Mouse (Mus musculus) stomach, postnatal 0 days (tissue): Measurements from ENCODE around the gene Dync2li1. TPM values are rescaled to one million over a fixed set of nuclear protein-coding genes. Genes with fewer than 3 reads are reported as not detected.

Experiments used
- ATAC-seq: fragments of 200-750 bp; cut with Nextera tagmentation; 2 replicates; pipeline ENCODE4 v1.8.0; 2017; ENCODE audit not compliant: low FRiP score, low TSS enrichment
- DNase-seq: peaks from one replicate; pipeline ENCODE4 v3.0.0-alpha.2; 2016; ENCODE audit warnings: low spot score
- H3K27ac ChIP-seq: fragments of 300-500 bp; sonication (generic); replicated peaks from 2 replicates; pipeline ENCODE4 v1.5.1; 2014; ENCODE audit warnings: mild to moderate bottlenecking, control low read depth
- H3K27me3 ChIP-seq: fragments of 300-500 bp; sonication (generic); 2 replicates; pipeline ENCODE4 v1.6.1; 2014; ENCODE audit warnings: low read length; ENCODE audit not compliant: control insufficient read depth, insufficient read depth
- H3K36me3 ChIP-seq: fragments of 300-500 bp; sonication (generic); 2 replicates; pipeline ENCODE4 v1.6.1; 2014; ENCODE audit warnings: low read length, mixed read lengths; ENCODE audit not compliant: control insufficient read depth, insufficient read depth
- H3K4me1 ChIP-seq: fragments of 300-500 bp; sonication (generic); replicated peaks from 2 replicates; pipeline ENCODE4 v1.6.1; 2014; ENCODE audit warnings: antibody characterized with exemption; ENCODE audit not compliant: control insufficient read depth, insufficient read depth
- H3K4me2 ChIP-seq: fragments of 300-500 bp; sonication (generic); replicated peaks from 2 replicates; pipeline ENCODE4 v1.6.1; 2014; ENCODE audit warnings: low read depth, mild to moderate bottlenecking, control low read depth, moderate library complexity
- H3K4me3 ChIP-seq: fragments of 300-500 bp; sonication (generic); 2 replicates; pipeline ENCODE4 v1.5.1; 2014; ENCODE audit warnings: low read depth, low read length, control low read depth
- H3K9ac ChIP-seq: fragments of 300-500 bp; sonication (generic); 2 replicates; pipeline ENCODE4 v1.6.1; 2014; ENCODE audit warnings: mild to moderate bottlenecking, low read length, control low read depth, mixed read lengths
- H3K9me3 ChIP-seq: fragments of 300-500 bp; sonication (generic); 2 replicates; pipeline ENCODE4 v1.6.1; 2016; ENCODE audit warnings: low read length; ENCODE audit not compliant: control insufficient read depth
- CTCF ChIP-seq: IDR thresholded peaks from 2 replicates; pipeline ENCODE4 v1.5.1; 2016; ENCODE audit warnings: antibody characterized with exemption, low read depth, mild to moderate bottlenecking, moderate library complexity
- EP300 ChIP-seq: optimal IDR thresholded peaks from 2 replicates; pipeline ENCODE3; 2016; ENCODE audit warnings: antibody characterized with exemption
- WGBS: fragments of 180-500 bp; shearing (Covaris S2); extraction: QIAGEN DNeasy Blood & Tissue Kit; methylation state at CpG from one replicate; pipeline ENCODE4 v1.1.7; 2014; 5-methylcytosine and 5-hydroxymethylcytosine counted together
- polyA plus RNA-seq: library from polyadenylated mRNA; unstranded; fragments of >200 nt; fragmentation: Nextera tagmentation; extraction: Ambion mirVana; gene quantifications from 2 replicates; pipeline ENCODE4 v1.2.1, GENCODE M21; 2015

Dync2li1 gene
- polyA plus RNA-seq, 1 experiment from 2014 or later, result 13.3 TPM

- Histone ChIP-seq H3K4me2 (no peak overlapping the region), H3K27ac (no peak overlapping the region), H3K9ac (no peak overlapping the region), H3K4me1 (peaks cover 5% of the 10 kb centered on the region; the same call in 1 of the 2 replicates), H3K4me3 (no peak overlapping the region), H3K9me3 (no peaks in the 10 kb centered on the region), H3K27me3 (no peaks in the 10 kb centered on the region), H3K36me3 (no peaks in the 10 kb centered on the region)
- ATAC-seq (no peak), DNase-seq (no peak)
- 90% methylated on average over 6 of the region's 6 CpGs for WGBS
- TF ChIP-seq EP300, result no peak
- TF ChIP-seq CTCF, result no peak
Observed at GRCm38 (mm10) chr17:84631836-84632235, 5.5 kb downstream of the Dync2li1 start.

GRCm38 (mm10) chr17:84633443-84633842 is 7.1 kb downstream of the Dync2li1 start:
- WGBS, result 71% methylated on average over 13 of the region's 13 CpGs
- TF ChIP-seq EP300 (no peak), CTCF (no peak)

GRCm38 (mm10) chr17:84636328-84636727 is 10.0 kb downstream of the Dync2li1 start:
- DNase-seq, result no peak
- peaks cover 2% of the 10 kb centered on the region; the same call in 1 of the 2 replicates for H3K4me1 ChIP-seq
- no peaks in the 10 kb centered on the region for H3K9me3 ChIP-seq
- H3K27me3 ChIP-seq, result no peaks in the 10 kb centered on the region
- no peak overlapping the region for H3K9ac ChIP-seq
- 48% methylated on average over 8 of the region's 8 CpGs for WGBS
- TF ChIP-seq CTCF (no peak), EP300 (no peak)
- H3K4me3 ChIP-seq, result no peak overlapping the region
- no peak for ATAC-seq
- no peak overlapping the region for H3K4me2 ChIP-seq
- H3K36me3 ChIP-seq, result no peaks in the 10 kb centered on the region
- no peak overlapping the region for H3K27ac ChIP-seq

More at GRCm38 (mm10) chr17:84633443-84633842, 7.1 kb downstream of the Dync2li1 start:
- Histone ChIP-seq H3K27me3 (no peaks in the 10 kb centered on the region), H3K4me3 (no peak overlapping the region), H3K36me3 (no peaks in the 10 kb centered on the region), H3K9ac (no peak overlapping the region), H3K4me1 (peaks cover 2% of the 10 kb centered on the region; the same call in 1 of the 2 replicates), H3K4me2 (no peak overlapping the region), H3K27ac (no peak overlapping the region), H3K9me3 (no peaks in the 10 kb centered on the region)
- ATAC-seq (no peak), DNase-seq (no peak)

GRCm38 (mm10) chr17:84637971-84638370 is 11.7 kb downstream of the Dync2li1 start:
- TF ChIP-seq CTCF (no peak), EP300 (no peak)

GRCm38 (mm10) chr17:84639796-84640378 is 13.6 kb downstream of the Dync2li1 start:
- TF ChIP-seq CTCF (no peak), EP300 (no peak)
- ATAC-seq (no peak), DNase-seq (no peak)
- Histone ChIP-seq H3K4me2 (no peak overlapping the region), H3K4me1 (peaks cover 2% of the 10 kb centered on the region; the same call in 1 of the 2 replicates), H3K4me3 (no peak overlapping the region), H3K9me3 (no peaks in the 10 kb centered on the region), H3K27ac (no peak overlapping the region), H3K9ac (no peak overlapping the region), H3K36me3 (no peaks in the 10 kb centered on the region), H3K27me3 (no peaks in the 10 kb centered on the region)
- WGBS, result 70% methylated on average over 10 of the region's 10 CpGs

More at GRCm38 (mm10) chr17:84637971-84638370, 11.7 kb downstream of the Dync2li1 start:
- 81% methylated on average over 6 of the region's 6 CpGs for WGBS
- H3K4me3 ChIP-seq, result no peak overlapping the region
- H3K9ac ChIP-seq, result no peak overlapping the region
- no peak overlapping the region for H3K4me2 ChIP-seq
- no peaks in the 10 kb centered on the region for H3K27me3 ChIP-seq
- H3K9me3 ChIP-seq, result no peaks in the 10 kb centered on the region
- no peaks in the 10 kb centered on the region for H3K36me3 ChIP-seq
- H3K4me1 ChIP-seq, result peaks cover 2% of the 10 kb centered on the region; the same call in 1 of the 2 replicates
- no peak for DNase-seq
- no peak for ATAC-seq
- no peak overlapping the region for H3K27ac ChIP-seq

- H3K27ac ChIP-seq, result no peak overlapping the region
- TF ChIP-seq CTCF, result peak; percentile 80
- TF ChIP-seq EP300, result no peak
- 49% methylated on average over 3 of the region's 3 CpGs for WGBS
Observed at GRCm38 (mm10) chr17:84641893-84642292, 15.6 kb downstream of the Dync2li1 start.

More at GRCm38 (mm10) chr17:84641893-84642292, 15.6 kb downstream of the Dync2li1 start:
- DNase-seq (peak; percentile 62), ATAC-seq (no peak)
- Histone ChIP-seq H3K4me2 (no peak overlapping the region), H3K4me3 (no peak overlapping the region), H3K9ac (no peak overlapping the region), H3K4me1 (no peaks in the 10 kb centered on the region), H3K9me3 (no peaks in the 10 kb centered on the region), H3K36me3 (no peaks in the 10 kb centered on the region), H3K27me3 (no peaks in the 10 kb centered on the region)
